Mouse (Mus musculus): ENCODE data around the gene Rab43.

DNA sequence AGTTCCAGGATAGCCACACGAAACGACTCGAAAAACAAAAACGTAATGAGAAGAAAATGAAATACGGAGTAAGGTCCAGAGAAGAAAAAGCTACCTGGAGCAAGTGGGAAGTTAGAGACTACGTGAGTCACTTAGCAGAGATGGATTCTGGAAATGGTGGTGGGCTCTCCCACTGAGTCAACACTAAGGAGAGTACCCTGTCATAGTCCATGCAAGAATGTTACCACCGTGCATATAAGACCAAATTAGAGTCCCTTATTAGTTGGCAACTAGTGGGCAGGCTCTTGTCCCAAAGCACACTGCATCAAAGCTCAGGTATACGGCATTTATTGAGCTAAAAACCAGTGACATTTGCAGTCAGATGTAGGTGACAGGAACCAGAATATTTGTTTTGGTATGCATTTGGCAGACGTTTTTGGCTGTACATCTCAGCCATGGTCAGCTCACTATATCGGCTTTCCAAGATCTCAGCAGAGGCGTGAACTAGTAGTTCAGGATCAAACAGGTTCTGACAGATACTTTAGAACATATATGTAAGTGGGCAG, 27.9 kb upstream of the Rab43 start:
- TF ChIP-seq POLR2A (IDR thresholded peaks at IDR 0.05; ENCODE audit: low read depth, low read length), result no peak
- no peak for TF ChIP-seq CTCF (IDR thresholded peaks at IDR 0.05; ENCODE audit: extremely low read depth, insufficient read length, insufficient replicate concordance, low read depth, low read length)

Measured in small intestine, adult 2 months (tissue).